Mouse (Mus musculus): Measurements from ENCODE around the gene Mlf2. TPM values are rescaled to one million over a fixed set of nuclear protein-coding genes. Genes with fewer than 3 reads are reported as not detected.

Mlf2 gene
- polyA plus RNA-seq, 1 experiment = 21.9 TPM

DNA sequence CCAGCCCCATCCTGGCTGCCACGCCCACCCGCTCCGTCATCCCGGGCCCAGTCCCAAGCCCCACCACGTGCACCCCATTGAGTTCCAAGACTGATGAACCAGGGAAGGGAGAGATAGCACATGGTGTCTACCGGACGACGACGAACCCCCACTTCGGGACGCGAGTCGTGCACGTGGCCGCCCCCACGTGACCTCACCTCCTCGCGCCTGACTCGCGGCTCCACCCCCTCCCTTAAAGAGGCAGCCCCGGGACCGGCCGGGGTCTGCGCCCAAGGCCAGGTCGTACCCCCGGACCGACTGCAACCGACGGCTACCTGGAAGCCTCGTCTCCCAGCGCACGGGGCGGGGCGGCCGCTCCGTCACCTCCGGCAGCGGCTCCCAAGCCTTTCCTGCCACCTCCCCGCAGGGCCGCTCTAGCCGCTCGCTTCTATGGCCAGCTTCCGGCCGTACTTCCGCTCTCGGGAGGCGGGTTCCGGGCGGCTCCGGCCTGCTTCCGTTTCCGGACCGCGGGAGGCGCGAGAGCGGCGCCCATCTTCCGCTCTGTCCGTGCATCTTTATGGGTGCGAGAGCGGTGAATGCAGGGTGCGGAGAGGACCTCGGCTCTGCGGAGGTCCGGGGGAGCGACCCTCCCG is 34.0 kb downstream of the Mlf2 start, which contains the start of gene Cops7a:
Gene Cops7a (minus strand): TSS at position 451 of the 632 bp plus-strand sequence.
- peaks cover 26% of the 10 kb centered on the region for H3K4me1 ChIP-seq (ENCODE audit: control insufficient read depth)
- no peak for TF ChIP-seq TAL1 (IDR thresholded peaks at IDR 0.05; ENCODE audit: low read length)
- TF ChIP-seq GATA1 (IDR thresholded peaks at IDR 0.05; ENCODE audit: low read length) = no peak
- H3K9me3 ChIP-seq (ENCODE audit: control insufficient read depth, low read length) = peaks cover 2% of the 10 kb centered on the region; the same call in 1 of the 2 replicates
- H3K27me3 ChIP-seq (ENCODE audit: control insufficient read depth) = 0 out of 2 replicates have a peak, but pooled peaks cover under 1% of the 10 kb centered on the region
- peaks cover 33% of the 10 kb centered on the region for H3K36me3 ChIP-seq (ENCODE audit: control insufficient read depth)
- H3K4me3 ChIP-seq (replicated peaks) = peak within 1 kb of the TSS; percentile 85

DNA sequence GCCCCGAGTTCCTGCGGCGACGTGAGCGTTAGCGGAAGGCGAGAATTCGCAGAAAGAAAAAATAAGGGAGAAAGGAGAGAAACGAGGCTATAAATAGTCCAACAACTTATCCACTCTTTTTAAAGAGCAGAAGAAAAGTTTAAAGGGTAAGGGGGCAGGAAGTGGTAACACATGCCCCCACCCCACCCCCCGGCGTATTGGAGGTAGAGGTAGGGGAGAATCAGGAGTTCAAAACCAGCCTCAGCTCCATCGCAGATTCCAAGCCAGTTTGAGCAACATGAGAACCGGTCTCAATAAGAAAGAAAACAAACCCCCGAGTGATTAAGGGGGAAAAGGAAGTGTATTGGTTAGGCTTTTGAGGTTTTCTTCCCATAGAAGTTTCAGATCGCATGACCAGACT is 34.6 kb downstream of the Mlf2 start:
- TF ChIP-seq TAL1 (IDR thresholded peaks at IDR 0.05; ENCODE audit: low read length) (no peak), GATA1 (IDR thresholded peaks at IDR 0.05; ENCODE audit: low read length) (no peak)
- peaks cover 26% of the 10 kb centered on the region for H3K4me1 ChIP-seq (ENCODE audit: control insufficient read depth)
- H3K36me3 ChIP-seq (ENCODE audit: control insufficient read depth) = peaks cover 27% of the 10 kb centered on the region
- peaks cover 2% of the 10 kb centered on the region; the same call in 1 of the 2 replicates for H3K9me3 ChIP-seq (ENCODE audit: control insufficient read depth, low read length)
- H3K4me3 ChIP-seq (replicated peaks) = peak overlapping the region; percentile 85
- H3K27me3 ChIP-seq (ENCODE audit: control insufficient read depth) = peaks cover 5% of the 10 kb centered on the region; the same call in 1 of the 2 replicates

DNA sequence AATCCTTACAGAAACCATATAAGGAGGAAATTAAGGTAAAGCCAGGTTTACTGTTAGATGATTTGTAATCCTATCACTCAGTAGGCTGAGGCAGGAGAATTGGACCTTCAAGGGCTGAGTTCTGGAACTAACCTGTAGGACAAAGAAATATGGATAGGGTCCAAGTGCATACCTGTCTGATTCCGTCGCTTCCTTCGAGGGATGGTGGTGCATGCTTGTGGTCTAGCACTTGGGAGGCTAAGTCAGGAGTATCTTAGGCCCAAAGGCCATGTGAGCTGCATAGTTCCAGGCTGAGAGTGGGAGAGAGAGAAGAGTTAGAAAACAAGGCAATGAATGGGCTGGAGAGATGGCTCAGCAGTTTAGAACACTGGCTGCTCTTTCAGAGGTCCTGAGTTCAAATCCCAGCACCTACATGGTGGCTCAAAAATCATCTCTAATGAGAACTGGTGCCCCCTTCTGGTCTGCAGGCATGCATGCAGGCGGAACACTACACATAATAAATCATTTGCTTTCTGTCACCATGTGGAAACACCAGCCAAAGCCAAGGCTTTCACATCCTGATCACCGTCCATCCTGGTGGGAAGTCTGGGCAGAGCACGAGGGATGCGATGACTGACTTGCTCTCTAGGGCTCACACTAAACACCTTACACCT is 35.4 kb downstream of the Mlf2 start:
- Histone ChIP-seq H3K36me3 (ENCODE audit: control insufficient read depth) (peaks cover 19% of the 10 kb centered on the region), H3K4me3 (replicated peaks) (peak overlapping the region; percentile 85), H3K9me3 (ENCODE audit: control insufficient read depth, low read length) (peaks cover 2% of the 10 kb centered on the region; the same call in 1 of the 2 replicates), H3K27me3 (ENCODE audit: control insufficient read depth) (peaks cover 5% of the 10 kb centered on the region; the same call in 1 of the 2 replicates), H3K4me1 (ENCODE audit: control insufficient read depth) (peaks cover 26% of the 10 kb centered on the region)
- TF ChIP-seq GATA1 (IDR thresholded peaks at IDR 0.05; ENCODE audit: low read length) = no peak
- TF ChIP-seq TAL1 (IDR thresholded peaks at IDR 0.05; ENCODE audit: low read length) = no peak

DNA sequence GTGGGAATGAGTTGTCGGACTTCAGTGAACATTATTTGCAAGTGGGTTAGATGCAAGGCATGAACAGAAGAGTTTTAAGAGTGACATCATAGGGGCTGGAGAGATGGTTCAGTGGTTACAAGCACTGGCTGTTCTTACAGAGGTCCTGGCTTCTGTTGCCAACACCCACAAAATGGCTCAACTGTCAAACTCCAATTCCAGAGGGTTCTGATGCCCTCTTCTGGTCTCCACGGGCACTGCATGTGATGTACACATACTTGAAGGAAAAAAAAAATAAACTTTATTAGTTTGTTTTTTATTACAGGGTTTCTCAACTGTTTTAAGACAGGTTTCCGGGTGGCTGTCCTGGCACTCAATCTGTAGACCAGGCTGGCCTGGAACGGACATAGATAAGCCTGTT is 36.6 kb downstream of the Mlf2 start:
- Histone ChIP-seq H3K36me3 (ENCODE audit: control insufficient read depth) (peaks cover 11% of the 10 kb centered on the region), H3K27me3 (ENCODE audit: control insufficient read depth) (peaks cover 5% of the 10 kb centered on the region; the same call in 1 of the 2 replicates), H3K4me3 (replicated peaks) (no peak overlapping the region), H3K4me1 (ENCODE audit: control insufficient read depth) (peaks cover 26% of the 10 kb centered on the region), H3K9me3 (ENCODE audit: control insufficient read depth, low read length) (peaks cover 2% of the 10 kb centered on the region; the same call in 1 of the 2 replicates)
- TF ChIP-seq TAL1 (IDR thresholded peaks at IDR 0.05; ENCODE audit: low read length) (no peak), GATA1 (IDR thresholded peaks at IDR 0.05; ENCODE audit: low read length) (no peak)

Other genes with a start within 250 kb of the Mlf2 start
- 13.7 and 19.1 TPM in 2 replicates for gene Emg1, start 219.2 kb upstream of the Mlf2 start, polyA plus RNA-seq (2012)
- 19.9 and 21.8 TPM in 2 replicates for gene Phb2, start 219.1 kb upstream of the Mlf2 start, polyA plus RNA-seq (2012)
- gene Ptpn6, start 192.7 kb upstream of the Mlf2 start, polyA plus RNA-seq (2012) = 0.20 and 0.68 TPM in 2 replicates
- gene Grcc10, start 190.0 kb upstream of the Mlf2 start, polyA plus RNA-seq (2012) = 0.95 and 2.7 TPM in 2 replicates
- gene Gm45234, start 175.4 kb upstream of the Mlf2 start, polyA plus RNA-seq (2012) = 0.02 and 0.04 TPM in 2 replicates
- 0.14 and 0.32 TPM in 2 replicates for gene Atn1, start 174.9 kb upstream of the Mlf2 start, polyA plus RNA-seq (2012)
- not detected in 2 replicates for gene Eno2, start 161.7 kb upstream of the Mlf2 start, polyA plus RNA-seq (2012)
- not detected in 2 replicates for gene Lrrc23, start 151.7 kb upstream of the Mlf2 start, polyA plus RNA-seq (2012)
- gene Spsb2, start 122.7 kb upstream of the Mlf2 start, polyA plus RNA-seq (2012) = 0.77 and 0.81 TPM in 2 replicates
- 10.3 and 10.7 TPM in 2 replicates for gene Tpi1, start 117.1 kb upstream of the Mlf2 start, polyA plus RNA-seq (2012)
- gene Usp5, start 101.9 kb upstream of the Mlf2 start, polyA plus RNA-seq (2012) = 4.6 and 5.6 TPM in 2 replicates
- 26.9 and 32.9 TPM in 2 replicates for gene Cdca3, start 101.8 kb upstream of the Mlf2 start, polyA plus RNA-seq (2012)
- gene Gnb3, start 91.1 kb upstream of the Mlf2 start, polyA plus RNA-seq (2012) = not detected in 2 replicates
- gene P3h3, start 73.6 kb upstream of the Mlf2 start, polyA plus RNA-seq (2012) = 0.03 TPM in 1 of 2 replicates, not detected in the other
- gene Gpr162, start 67.4 kb upstream of the Mlf2 start, polyA plus RNA-seq (2012) = 0.01 TPM in 1 of 2 replicates, not detected in the other
- not detected in 2 replicates for gene Cd4, start 43.2 kb upstream of the Mlf2 start, polyA plus RNA-seq (2012)
- not detected in 2 replicates for gene Lag3, start 19.7 kb upstream of the Mlf2 start, polyA plus RNA-seq (2012)
- gene Ptms, start 11.3 kb upstream of the Mlf2 start, polyA plus RNA-seq (2012) = 2.6 and 3.1 TPM in 2 replicates
- gene Cops7a, start 34.2 kb downstream of the Mlf2 start, polyA plus RNA-seq (2012) = 2.7 TPM in 2 replicates
- gene Pianp, start 65.3 kb downstream of the Mlf2 start, polyA plus RNA-seq (2012) = 0.03 TPM in 1 of 2 replicates, not detected in the other
- 3.9 and 4.2 TPM in 2 replicates for gene Zfp384, start 77.8 kb downstream of the Mlf2 start, polyA plus RNA-seq (2012)
- gene Ing4, start 108.4 kb downstream of the Mlf2 start, polyA plus RNA-seq (2012) = 1.1 and 1.8 TPM in 2 replicates
- gene Acrbp, start 118.3 kb downstream of the Mlf2 start, polyA plus RNA-seq (2012) = 0.97 and 1.6 TPM in 2 replicates
- gene Lpar5, start 136.5 kb downstream of the Mlf2 start, polyA plus RNA-seq (2012) = 0.06 TPM in 1 of 2 replicates, not detected in the other
- 6.8 TPM in 2 replicates for gene Chd4, start 164.6 kb downstream of the Mlf2 start, polyA plus RNA-seq (2012)
- 0.78 and 1.8 TPM in 2 replicates for gene Nop2, start 200.5 kb downstream of the Mlf2 start, polyA plus RNA-seq (2012)
- gene Iffo1, start 213.9 kb downstream of the Mlf2 start, polyA plus RNA-seq (2012) = 1.3 and 1.5 TPM in 2 replicates
- 525 and 659 TPM in 2 replicates for gene Gapdh, start 235.1 kb downstream of the Mlf2 start, polyA plus RNA-seq (2012)

All from erythroblast, embryonic 14.5 days (primary cell).